Mouse (Mus musculus): ENCODE data around the gene Ptov1. TPM values are rescaled to one million over a fixed set of nuclear protein-coding genes. Genes with fewer than 3 reads are reported as not detected.

The Ptov1 gene
- polyA plus RNA-seq, 1 experiment from 2014 or later, result 501 TPM

- Histone ChIP-seq H3K36me3 (ENCODE audit: control insufficient read depth, insufficient read depth, low read length) (peaks cover 15% of the 10 kb centered on the region; the same call in 1 of the 2 replicates), H3K9ac (ENCODE audit: low read depth, low read length) (peak within 1 kb of the TSS; percentile 89), H3K4me1 (ENCODE audit: control insufficient read depth, insufficient read depth, low read length) (peaks cover 29% of the 10 kb centered on the region), H3K9me3 (ENCODE audit: control insufficient read depth, low read length) (no peaks in the 10 kb centered on the region), H3K4me2 (replicated peaks; ENCODE audit: low read depth, low read length) (peak within 1 kb of the TSS; percentile 73), H3K4me3 (ENCODE audit: low read length) (peak within 1 kb of the TSS; percentile 86), H3K27ac (ENCODE audit: low read depth, low read length) (peak within 1 kb of the TSS; percentile 92), H3K27me3 (ENCODE audit: control insufficient read depth, insufficient read depth, low read length) (no peaks in the 10 kb centered on the region)
- under 1% methylated on average over 55 of the region's 56 CpGs for WGBS
- peak; percentile 77 for ATAC-seq (ENCODE audit: low FRiP score, low TSS enrichment)
Observed at GRCm38 (mm10) chr7:44892276-44892921, 22.8 kb upstream of the Ptov1 start, which contains the start of gene Med25. TSS of gene Med25 (minus strand) at chr7:44892712.

GRCm38 (mm10) chr7:44891611-44892010 lies 22.0 kb upstream of the Ptov1 start:
- peaks cover 22% of the 10 kb centered on the region; the same call in 1 of the 2 replicates for H3K36me3 ChIP-seq (ENCODE audit: control insufficient read depth, insufficient read depth, low read length)
- 17% methylated on average over 6 of the region's 6 CpGs for WGBS
- peak overlapping the region; percentile 92 for H3K27ac ChIP-seq (ENCODE audit: low read depth, low read length)
- no peaks in the 10 kb centered on the region for H3K9me3 ChIP-seq (ENCODE audit: control insufficient read depth, low read length)
- ATAC-seq (ENCODE audit: low FRiP score, low TSS enrichment), result no peak
- peak overlapping the region; percentile 89 for H3K9ac ChIP-seq (ENCODE audit: low read depth, low read length)
- H3K4me1 ChIP-seq (ENCODE audit: control insufficient read depth, insufficient read depth, low read length), result peaks cover 23% of the 10 kb centered on the region
- H3K4me3 ChIP-seq (ENCODE audit: low read length), result peak overlapping the region; percentile 86
- no peaks in the 10 kb centered on the region for H3K27me3 ChIP-seq (ENCODE audit: control insufficient read depth, insufficient read depth, low read length)
- H3K4me2 ChIP-seq (replicated peaks; ENCODE audit: low read depth, low read length), result peak overlapping the region; percentile 73

- H3K4me2 ChIP-seq (replicated peaks; ENCODE audit: low read depth, low read length), result peak overlapping the region; percentile 73
- H3K36me3 ChIP-seq (ENCODE audit: control insufficient read depth, insufficient read depth, low read length), result peaks cover 30% of the 10 kb centered on the region; the same call in 1 of the 2 replicates
- H3K4me1 ChIP-seq (ENCODE audit: control insufficient read depth, insufficient read depth, low read length), result peaks cover 21% of the 10 kb centered on the region
- 90% methylated on average over 4 of the region's 4 CpGs for WGBS
- H3K9ac ChIP-seq (ENCODE audit: low read depth, low read length), result peak overlapping the region; percentile 89; the same call in 1 of the 2 replicates
- peak overlapping the region; percentile 86; the same call in 1 of the 2 replicates for H3K4me3 ChIP-seq (ENCODE audit: low read length)
- ATAC-seq (ENCODE audit: low FRiP score, low TSS enrichment), result no peak
- no peaks in the 10 kb centered on the region for H3K9me3 ChIP-seq (ENCODE audit: control insufficient read depth, low read length)
- H3K27me3 ChIP-seq (ENCODE audit: control insufficient read depth, insufficient read depth, low read length), result no peaks in the 10 kb centered on the region
- no peak overlapping the region for H3K27ac ChIP-seq (ENCODE audit: low read depth, low read length)
Observed at GRCm38 (mm10) chr7:44890737-44891136, 21.1 kb upstream of the Ptov1 start.

- Histone ChIP-seq H3K36me3 (ENCODE audit: control insufficient read depth, insufficient read depth, low read length) (peaks cover 35% of the 10 kb centered on the region), H3K27me3 (ENCODE audit: control insufficient read depth, insufficient read depth, low read length) (no peaks in the 10 kb centered on the region), H3K4me2 (replicated peaks; ENCODE audit: low read depth, low read length) (no peak overlapping the region; the same call in 1 of the 2 replicates), H3K4me1 (ENCODE audit: control insufficient read depth, insufficient read depth, low read length) (peaks cover 18% of the 10 kb centered on the region), H3K9ac (ENCODE audit: low read depth, low read length) (no peak overlapping the region), H3K27ac (ENCODE audit: low read depth, low read length) (no peak overlapping the region), H3K4me3 (ENCODE audit: low read length) (no peak overlapping the region), H3K9me3 (ENCODE audit: control insufficient read depth, low read length) (no peaks in the 10 kb centered on the region)
- no peak for ATAC-seq (ENCODE audit: low FRiP score, low TSS enrichment)
- 80% methylated on average over 6 of the region's 7 CpGs for WGBS
Observed at GRCm38 (mm10) chr7:44890180-44890579, 20.6 kb upstream of the Ptov1 start.

GRCm38 (mm10) chr7:44888256-44889105 lies 18.9 kb upstream of the Ptov1 start:
- H3K4me2 ChIP-seq (replicated peaks; ENCODE audit: low read depth, low read length), result no peak overlapping the region
- H3K9me3 ChIP-seq (ENCODE audit: control insufficient read depth, low read length), result no peaks in the 10 kb centered on the region
- no peak overlapping the region for H3K9ac ChIP-seq (ENCODE audit: low read depth, low read length)
- WGBS, result 89% methylated on average over 13 of the region's 13 CpGs
- H3K4me3 ChIP-seq (ENCODE audit: low read length), result no peak overlapping the region
- H3K27ac ChIP-seq (ENCODE audit: low read depth, low read length), result no peak overlapping the region
- H3K4me1 ChIP-seq (ENCODE audit: control insufficient read depth, insufficient read depth, low read length), result peaks cover 14% of the 10 kb centered on the region
- ATAC-seq (ENCODE audit: low FRiP score, low TSS enrichment), result no peak
- H3K36me3 ChIP-seq (ENCODE audit: control insufficient read depth, insufficient read depth, low read length), result peaks cover 49% of the 10 kb centered on the region
- no peaks in the 10 kb centered on the region for H3K27me3 ChIP-seq (ENCODE audit: control insufficient read depth, insufficient read depth, low read length)

- H3K27me3 ChIP-seq (ENCODE audit: control insufficient read depth, insufficient read depth, low read length), result no peaks in the 10 kb centered on the region
- H3K36me3 ChIP-seq (ENCODE audit: control insufficient read depth, insufficient read depth, low read length), result peaks cover 62% of the 10 kb centered on the region
- ATAC-seq (ENCODE audit: low FRiP score, low TSS enrichment), result no peak
- H3K4me3 ChIP-seq (ENCODE audit: low read length), result no peak overlapping the region
- H3K4me1 ChIP-seq (ENCODE audit: control insufficient read depth, insufficient read depth, low read length), result peaks cover 14% of the 10 kb centered on the region
- no peak overlapping the region for H3K9ac ChIP-seq (ENCODE audit: low read depth, low read length)
- H3K9me3 ChIP-seq (ENCODE audit: control insufficient read depth, low read length), result no peaks in the 10 kb centered on the region
- WGBS, result 80% methylated on average over 7 of the region's 7 CpGs
- no peak overlapping the region for H3K27ac ChIP-seq (ENCODE audit: low read depth, low read length)
- no peak overlapping the region for H3K4me2 ChIP-seq (replicated peaks; ENCODE audit: low read depth, low read length)
Observed at GRCm38 (mm10) chr7:44886964-44887363, 17.4 kb upstream of the Ptov1 start.

- Histone ChIP-seq H3K4me1 (ENCODE audit: control insufficient read depth, insufficient read depth, low read length) (no peaks in the 10 kb centered on the region), H3K27me3 (ENCODE audit: control insufficient read depth, insufficient read depth, low read length) (no peaks in the 10 kb centered on the region)
Observed at GRCm38 (mm10) chr7:44884637-44885036, 15.0 kb upstream of the Ptov1 start.

GRCm38 (mm10) chr7:44883036-44883435 lies 13.4 kb upstream of the Ptov1 start:
- Histone ChIP-seq H3K9me3 (ENCODE audit: control insufficient read depth, low read length) (no peaks in the 10 kb centered on the region), H3K36me3 (ENCODE audit: control insufficient read depth, insufficient read depth, low read length) (peaks cover 86% of the 10 kb centered on the region), H3K4me2 (replicated peaks; ENCODE audit: low read depth, low read length) (no peak overlapping the region), H3K27me3 (ENCODE audit: control insufficient read depth, insufficient read depth, low read length) (no peaks in the 10 kb centered on the region), H3K27ac (ENCODE audit: low read depth, low read length) (no peak overlapping the region), H3K4me3 (ENCODE audit: low read length) (no peak overlapping the region), H3K4me1 (ENCODE audit: control insufficient read depth, insufficient read depth, low read length) (no peaks in the 10 kb centered on the region), H3K9ac (ENCODE audit: low read depth, low read length) (no peak overlapping the region)
- no peak for ATAC-seq (ENCODE audit: low FRiP score, low TSS enrichment)
- 91% methylated on average over 3 of the region's 3 CpGs for WGBS

More at GRCm38 (mm10) chr7:44884637-44885036, 15.0 kb upstream of the Ptov1 start:
- no peak for ATAC-seq (ENCODE audit: low FRiP score, low TSS enrichment)
- Histone ChIP-seq H3K9me3 (ENCODE audit: control insufficient read depth, low read length) (no peaks in the 10 kb centered on the region), H3K36me3 (ENCODE audit: control insufficient read depth, insufficient read depth, low read length) (peaks cover 84% of the 10 kb centered on the region), H3K27ac (ENCODE audit: low read depth, low read length) (no peak overlapping the region), H3K9ac (ENCODE audit: low read depth, low read length) (no peak overlapping the region), H3K4me3 (ENCODE audit: low read length) (no peak overlapping the region), H3K4me2 (replicated peaks; ENCODE audit: low read depth, low read length) (no peak overlapping the region)
- 96% methylated on average over 5 of the region's 5 CpGs for WGBS

- no peak overlapping the region for H3K4me2 ChIP-seq (replicated peaks; ENCODE audit: low read depth, low read length)
- no peaks in the 10 kb centered on the region for H3K9me3 ChIP-seq (ENCODE audit: control insufficient read depth, low read length)
- WGBS, result 92% methylated on average over 14 of the region's 14 CpGs
- no peaks in the 10 kb centered on the region for H3K27me3 ChIP-seq (ENCODE audit: control insufficient read depth, insufficient read depth, low read length)
- H3K4me1 ChIP-seq (ENCODE audit: control insufficient read depth, insufficient read depth, low read length), result peaks cover 4% of the 10 kb centered on the region; the same call in 1 of the 2 replicates
- no peak overlapping the region for H3K9ac ChIP-seq (ENCODE audit: low read depth, low read length)
- H3K4me3 ChIP-seq (ENCODE audit: low read length), result no peak overlapping the region
- ATAC-seq (ENCODE audit: low FRiP score, low TSS enrichment), result no peak
- no peak overlapping the region for H3K27ac ChIP-seq (ENCODE audit: low read depth, low read length)
- H3K36me3 ChIP-seq (ENCODE audit: control insufficient read depth, insufficient read depth, low read length), result peaks cover 70% of the 10 kb centered on the region
Observed at GRCm38 (mm10) chr7:44877833-44878232, 8.2 kb upstream of the Ptov1 start.
